Mouse (Mus musculus): ENCODE data around the gene Copz2. TPM values are rescaled to one million over a fixed set of nuclear protein-coding genes. Genes with fewer than 3 reads are reported as not detected.
A peak's percentile ranks its signal among the peaks of the same experiment; 100 is the strongest.

The Copz2 gene
- total RNA-seq, 2 experiments from 2014 or later = 4.4 to 7.4 TPM

DNA sequence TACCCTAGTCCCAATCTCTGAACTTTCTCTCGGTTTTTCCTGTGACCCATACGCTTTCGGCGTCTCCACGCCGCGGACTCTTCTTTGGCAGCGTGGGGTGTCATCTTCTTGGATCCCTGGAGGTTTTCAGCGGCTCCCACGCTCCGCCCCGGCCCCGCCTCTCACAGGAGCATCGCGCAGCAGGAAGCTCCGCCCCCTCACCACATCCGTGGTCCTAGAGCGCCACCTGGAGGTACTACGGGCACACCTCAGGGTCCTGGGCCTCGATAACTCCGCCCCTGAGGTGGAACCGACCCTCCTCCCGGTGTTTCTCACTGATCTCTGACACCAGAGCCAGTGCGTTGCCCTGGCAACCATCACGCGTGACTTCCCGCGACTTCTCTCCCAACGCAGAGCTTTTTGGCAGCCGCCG lies 12.2 kb downstream of the Copz2 start:
- peak; percentile 99 for ATAC-seq (replicated peaks; ENCODE audit: poor library complexity, severe bottlenecking)

DNA sequence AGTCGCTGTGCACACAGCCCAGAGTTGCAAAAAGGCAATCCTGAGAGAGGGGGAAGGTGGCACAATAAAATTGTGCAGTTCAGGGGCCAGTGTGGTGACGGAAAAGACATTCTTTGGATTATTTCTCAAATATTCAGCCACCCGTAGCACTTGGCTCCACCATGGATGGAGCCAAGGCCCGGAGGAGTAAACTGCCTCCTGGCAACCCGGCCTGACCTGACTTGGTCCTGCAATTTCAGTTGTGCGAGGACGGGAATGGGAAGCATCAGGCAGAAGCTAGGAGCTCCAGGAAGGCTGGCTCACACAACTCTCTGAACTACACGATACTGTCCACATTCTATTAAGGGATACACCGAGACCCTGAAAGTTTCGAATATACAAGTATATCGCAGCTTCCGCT lies 12.9 kb downstream of the Copz2 start:
- no peak for ATAC-seq (replicated peaks; ENCODE audit: poor library complexity, severe bottlenecking)

DNA sequence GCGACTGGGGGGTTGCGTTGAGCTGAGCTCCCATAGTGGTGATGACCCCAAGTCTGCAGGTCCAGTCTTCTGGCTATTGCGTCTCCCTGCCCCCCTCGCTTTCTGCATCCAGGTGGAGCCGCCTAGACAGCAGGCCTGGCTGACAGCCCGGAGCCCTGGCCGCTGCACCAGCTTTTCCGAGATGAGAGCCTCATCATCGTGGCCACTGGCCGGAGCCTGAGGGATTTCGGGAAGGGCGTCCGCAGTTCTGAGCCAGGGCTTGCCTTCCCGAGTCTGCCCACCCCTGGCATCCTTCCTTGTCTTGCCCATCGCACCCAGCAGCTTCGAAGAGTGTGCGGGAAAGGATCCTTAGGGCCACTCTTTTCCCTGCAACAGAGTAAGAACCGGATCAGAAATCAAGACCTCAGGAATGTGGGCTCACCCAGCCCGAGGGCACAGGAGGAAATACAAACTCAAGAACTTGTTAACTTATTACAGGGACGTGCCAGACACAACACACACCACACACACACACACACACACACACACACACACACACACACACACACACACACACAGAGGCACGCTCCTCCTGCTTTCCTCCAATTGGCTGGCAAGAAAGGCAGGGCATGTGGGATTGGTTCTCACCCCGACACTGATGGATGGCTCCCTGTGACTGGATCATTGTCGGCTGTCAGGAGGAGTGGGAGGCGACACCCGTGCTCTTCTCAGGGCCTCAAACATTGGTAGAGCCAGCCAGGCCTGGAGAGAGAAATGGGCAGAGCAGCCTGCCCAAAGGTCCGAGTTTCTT lies 13.7 kb downstream of the Copz2 start:
- no peak for ATAC-seq (replicated peaks; ENCODE audit: poor library complexity, severe bottlenecking)

DNA sequence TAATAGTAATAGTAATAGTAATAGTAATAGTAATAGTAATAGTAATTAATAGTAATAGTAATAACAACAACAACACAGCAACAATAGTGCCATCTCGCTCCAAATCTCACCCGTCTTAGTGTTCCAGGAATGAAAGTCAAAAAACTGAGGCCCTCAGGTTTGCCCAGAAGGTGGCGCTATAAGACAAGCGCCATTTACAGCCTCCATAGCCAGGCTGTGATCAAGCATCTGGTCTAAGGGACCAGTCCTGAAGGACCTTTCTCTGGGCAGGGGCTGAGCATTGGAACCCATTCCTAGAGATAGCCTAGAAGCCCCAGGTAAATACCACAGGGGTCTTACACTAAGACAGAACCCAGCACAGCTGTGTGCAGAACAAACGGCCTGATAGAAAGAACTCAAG lies 17.5 kb downstream of the Copz2 start:
- peak; percentile 52; the same call in 1 of the 2 replicates for ATAC-seq (replicated peaks; ENCODE audit: poor library complexity, severe bottlenecking)

DNA sequence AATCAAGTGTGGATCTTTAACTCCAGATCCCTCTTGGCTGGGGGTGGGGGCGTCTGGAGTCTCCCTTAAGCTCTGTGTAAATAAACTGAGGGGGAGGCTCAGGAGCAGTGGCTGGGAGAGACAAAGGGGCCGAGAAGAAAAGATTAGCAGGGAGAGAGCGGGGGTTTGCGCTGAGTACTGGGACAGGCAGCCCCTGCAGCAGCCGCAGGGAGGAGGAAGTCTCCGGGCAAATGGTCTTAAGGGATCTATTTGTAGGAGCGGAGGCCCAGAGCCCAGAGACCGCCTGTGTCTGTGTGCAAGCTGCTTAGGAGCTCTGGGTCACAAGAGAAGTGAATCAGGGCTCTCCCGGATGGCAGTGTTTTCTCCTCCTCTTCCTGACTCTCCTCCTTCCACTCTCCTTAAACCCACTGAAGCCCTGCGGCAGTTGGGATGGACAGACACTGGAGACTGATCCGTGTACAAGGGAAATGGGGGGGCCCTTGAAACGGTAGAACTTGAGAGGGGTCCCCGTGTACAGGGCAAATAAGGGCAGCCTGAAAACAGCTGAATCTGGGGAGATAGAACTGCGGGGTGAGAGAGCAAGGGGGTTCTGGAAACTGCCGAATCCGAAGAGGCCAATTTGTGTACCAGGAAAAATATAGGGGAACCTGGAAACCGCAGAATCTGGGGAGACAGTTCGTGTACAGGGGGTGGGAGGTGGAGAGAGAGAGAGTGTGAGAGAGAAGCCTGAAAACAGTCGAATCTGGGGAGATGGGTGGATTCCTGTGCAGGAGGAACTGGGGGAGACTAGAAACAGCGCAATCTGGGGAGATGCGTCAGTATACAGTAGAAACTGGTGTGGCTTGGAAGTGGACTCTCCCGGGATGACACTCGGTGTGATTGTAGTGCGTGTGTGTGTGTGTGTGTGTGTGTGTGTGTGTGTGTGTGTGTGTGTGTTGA lies 23.0 kb downstream of the Copz2 start:
- ATAC-seq (replicated peaks; ENCODE audit: poor library complexity, severe bottlenecking) = peak; percentile 42; the same call in 1 of the 2 replicates

DNA sequence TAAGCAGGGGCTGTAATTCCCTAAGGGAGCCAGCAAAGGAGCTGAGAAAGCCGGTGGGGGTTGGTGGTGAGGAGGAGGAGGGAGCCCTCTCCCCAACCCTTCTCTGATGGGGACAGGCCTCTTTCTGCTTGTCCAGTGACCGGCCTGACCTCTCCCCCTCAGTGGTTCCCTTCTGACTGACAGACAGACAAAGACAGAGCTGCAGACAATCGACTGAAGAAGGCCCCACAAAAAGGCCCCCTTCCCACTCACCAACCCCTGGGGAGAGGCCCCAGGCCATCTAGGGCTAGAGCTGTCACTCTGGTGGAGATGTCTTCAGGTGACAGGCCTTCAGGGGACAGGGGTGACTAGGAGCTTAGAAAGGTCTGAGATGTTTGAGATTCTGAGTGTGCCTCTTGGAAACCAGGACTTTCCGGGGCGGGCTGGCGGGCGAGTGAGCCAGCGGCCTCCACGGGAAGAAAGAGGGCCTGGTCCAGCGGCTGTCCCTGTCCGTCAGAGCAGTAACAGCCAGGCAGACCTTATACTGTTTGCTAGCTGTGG lies 24.0 kb downstream of the Copz2 start:
- ATAC-seq (replicated peaks; ENCODE audit: poor library complexity, severe bottlenecking) = no peak

DNA sequence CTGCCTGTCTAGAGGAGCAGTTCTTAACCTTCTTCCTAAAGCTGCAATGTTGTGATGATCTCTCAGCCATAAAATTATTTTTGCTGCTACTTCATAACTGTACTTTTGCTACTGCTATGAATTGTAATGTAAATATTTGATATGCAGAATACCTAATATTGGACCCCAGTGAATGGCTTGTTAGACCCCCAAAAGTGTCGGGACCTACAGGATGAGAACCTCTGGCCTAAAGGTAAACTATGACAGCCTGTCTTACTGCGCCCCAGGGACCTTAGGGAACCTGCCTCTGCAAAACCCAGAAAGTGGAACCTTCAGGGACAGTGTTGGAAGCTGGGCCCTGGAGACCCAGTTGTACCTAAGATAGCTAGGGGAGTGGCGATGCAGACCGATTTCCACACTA lies 25.6 kb downstream of the Copz2 start:
- ATAC-seq (replicated peaks; ENCODE audit: poor library complexity, severe bottlenecking) = peak; percentile 45

DNA sequence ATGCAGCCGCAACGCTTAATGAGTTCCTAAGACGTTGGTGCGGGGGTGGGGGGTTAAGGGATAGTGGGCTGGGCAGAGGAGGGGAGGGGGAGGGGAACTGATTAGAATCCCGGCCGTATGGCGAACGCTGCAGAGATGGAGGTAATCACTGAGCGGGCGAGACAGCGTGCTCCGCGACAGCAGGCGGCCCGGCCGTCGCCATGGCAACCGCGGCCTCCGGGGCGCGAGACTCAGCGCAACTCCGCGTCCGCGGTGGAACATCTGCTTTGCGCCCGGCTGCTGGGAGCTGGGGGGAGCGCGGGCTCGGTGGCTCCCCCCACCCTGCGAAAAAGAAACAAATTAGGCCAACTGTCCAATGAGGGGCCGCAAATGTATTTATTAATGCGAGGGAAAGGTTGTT lies 26.1 kb downstream of the Copz2 start:
- peak; percentile 62 for ATAC-seq (replicated peaks; ENCODE audit: poor library complexity, severe bottlenecking)

DNA sequence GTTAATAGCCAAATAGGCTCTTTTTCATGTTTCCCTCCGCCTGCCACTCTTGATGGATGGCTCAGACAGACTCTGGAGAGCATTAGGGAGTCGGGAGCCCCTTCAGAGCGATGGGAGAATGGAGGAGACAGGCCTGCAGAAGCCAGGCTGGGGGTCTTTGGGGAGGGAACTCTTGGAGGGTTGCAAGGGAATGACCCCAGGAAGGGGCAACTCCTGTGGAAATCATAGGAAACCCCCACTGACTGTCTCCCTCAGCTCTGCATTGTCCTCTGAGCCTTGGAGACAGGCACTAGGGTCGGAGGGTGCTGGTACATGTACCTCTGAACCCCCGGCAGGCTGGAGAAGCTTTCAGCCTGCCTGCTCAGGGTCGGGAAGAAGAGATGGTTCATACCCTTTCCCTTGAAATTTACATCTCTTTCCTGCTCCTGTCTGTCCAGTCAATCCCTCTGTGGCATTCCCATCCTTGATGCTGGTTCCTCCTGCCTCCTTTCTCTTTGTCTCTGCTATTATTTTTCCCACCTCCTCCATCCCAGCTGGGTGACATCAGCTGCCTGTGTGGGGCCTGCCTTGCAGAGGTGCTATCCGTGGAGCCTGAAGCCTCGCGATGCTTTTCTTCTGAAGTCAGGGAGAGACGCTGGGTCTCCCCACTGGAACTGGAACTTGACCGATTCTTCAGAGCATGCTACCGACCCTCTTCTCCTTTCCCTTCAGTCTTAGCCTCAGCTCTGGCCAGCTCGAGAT lies 26.8 kb downstream of the Copz2 start:
- no peak for ATAC-seq (replicated peaks; ENCODE audit: poor library complexity, severe bottlenecking)

DNA sequence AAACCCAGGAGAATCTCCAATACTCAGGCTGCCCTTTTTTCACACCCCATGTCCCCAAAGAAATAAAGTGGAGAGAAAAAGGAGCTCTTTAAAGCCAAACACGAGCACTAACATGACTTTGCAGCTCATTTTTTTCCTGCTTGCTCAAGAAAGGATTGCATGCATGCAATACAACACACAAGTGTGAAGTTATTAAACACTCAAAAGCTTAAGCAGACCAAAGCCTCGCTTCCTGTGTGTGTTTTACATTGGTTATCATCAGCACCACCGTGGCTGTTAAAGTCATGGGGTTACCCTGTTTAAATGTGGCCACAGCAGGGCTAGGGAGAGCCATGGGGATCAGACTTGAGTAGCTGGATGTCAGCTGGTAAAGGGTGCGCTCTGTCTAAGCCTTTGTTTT lies 27.4 kb downstream of the Copz2 start:
- no peak for ATAC-seq (replicated peaks; ENCODE audit: poor library complexity, severe bottlenecking)

DNA sequence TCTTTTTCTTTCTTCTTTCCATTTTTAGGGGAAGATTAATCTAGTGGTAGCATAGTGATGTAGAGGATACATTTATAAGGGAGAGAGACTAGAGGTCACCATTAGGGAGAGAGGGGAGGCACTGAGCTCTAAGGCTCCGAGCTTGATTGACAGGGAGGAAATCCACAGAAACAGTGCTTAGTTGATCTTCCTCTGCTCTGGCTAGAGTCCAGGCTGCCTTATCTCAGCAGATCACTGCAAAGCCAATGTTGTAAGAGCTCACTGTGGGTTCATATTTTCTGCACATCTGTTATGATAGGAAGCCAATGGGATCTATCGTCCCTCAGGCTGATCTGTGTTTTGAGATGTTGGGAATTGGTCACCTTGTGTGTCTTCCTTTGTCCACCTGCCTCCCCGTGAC lies 29.0 kb downstream of the Copz2 start:
- ATAC-seq (replicated peaks; ENCODE audit: poor library complexity, severe bottlenecking) = peak; percentile 57

DNA sequence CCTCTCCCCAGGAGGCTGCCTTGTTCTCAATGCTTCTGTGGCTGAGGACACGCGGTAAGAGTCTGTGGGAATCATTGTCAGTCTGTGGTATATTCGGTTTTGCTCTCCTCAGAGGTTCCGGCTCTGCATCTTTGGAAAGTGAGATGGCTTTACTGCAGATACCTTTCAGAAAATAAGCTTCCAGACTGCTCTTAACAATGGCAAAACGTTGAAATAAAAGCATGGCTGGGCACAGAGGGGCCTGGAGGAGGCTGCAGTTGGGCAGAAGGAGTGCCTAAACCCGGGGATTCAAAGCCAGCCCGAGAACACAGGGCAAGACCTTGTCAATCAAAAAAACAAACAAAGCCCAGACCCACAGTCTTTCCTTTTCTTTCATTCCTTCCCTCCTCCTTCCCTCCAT lies 29.7 kb downstream of the Copz2 start:
- ATAC-seq (replicated peaks; ENCODE audit: poor library complexity, severe bottlenecking) = no peak

DNA sequence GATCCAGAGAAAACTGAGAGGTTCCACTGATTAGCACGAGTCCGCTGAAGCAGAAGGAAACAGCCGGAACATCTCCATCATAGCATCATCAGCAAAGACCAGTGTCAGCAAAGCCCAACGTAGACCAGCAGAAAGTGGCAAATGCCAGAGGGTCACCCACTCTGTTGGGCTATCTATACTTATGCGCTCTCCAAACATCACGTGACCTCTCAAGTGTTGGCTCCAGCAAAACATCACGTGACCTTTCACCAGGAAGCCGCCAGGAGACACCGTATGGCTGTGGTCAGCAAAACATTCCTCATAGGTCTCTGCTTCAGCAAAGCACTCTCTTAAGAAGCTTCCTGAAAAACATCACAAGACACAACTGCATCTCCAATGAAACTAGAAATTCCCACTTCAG lies 30.6 kb downstream of the Copz2 start:
- no peak for ATAC-seq (replicated peaks; ENCODE audit: poor library complexity, severe bottlenecking)

DNA sequence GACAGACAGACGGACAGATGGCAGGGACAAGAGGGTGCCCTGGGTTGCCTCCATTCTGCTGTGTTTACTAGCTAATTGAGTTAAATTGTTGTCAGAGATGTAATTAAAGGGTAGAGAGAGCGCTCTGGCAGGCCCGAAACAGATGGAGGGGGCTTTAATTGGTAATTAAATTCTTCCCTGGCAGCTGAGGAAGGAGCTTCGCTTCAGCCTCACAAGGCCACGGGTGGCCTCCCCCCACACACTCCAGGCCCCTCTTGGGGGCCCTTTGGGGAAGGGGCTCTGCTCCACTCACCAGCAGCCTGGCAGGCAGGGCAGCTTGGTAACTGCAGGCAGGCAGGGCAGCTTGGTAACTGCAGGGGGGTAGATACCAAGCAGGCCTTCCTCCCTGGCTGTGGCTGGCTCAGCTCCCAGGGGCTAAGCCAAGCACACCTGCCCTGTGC lies 36.3 kb downstream of the Copz2 start:
- ATAC-seq (replicated peaks; ENCODE audit: poor library complexity, severe bottlenecking) = no peak

DNA sequence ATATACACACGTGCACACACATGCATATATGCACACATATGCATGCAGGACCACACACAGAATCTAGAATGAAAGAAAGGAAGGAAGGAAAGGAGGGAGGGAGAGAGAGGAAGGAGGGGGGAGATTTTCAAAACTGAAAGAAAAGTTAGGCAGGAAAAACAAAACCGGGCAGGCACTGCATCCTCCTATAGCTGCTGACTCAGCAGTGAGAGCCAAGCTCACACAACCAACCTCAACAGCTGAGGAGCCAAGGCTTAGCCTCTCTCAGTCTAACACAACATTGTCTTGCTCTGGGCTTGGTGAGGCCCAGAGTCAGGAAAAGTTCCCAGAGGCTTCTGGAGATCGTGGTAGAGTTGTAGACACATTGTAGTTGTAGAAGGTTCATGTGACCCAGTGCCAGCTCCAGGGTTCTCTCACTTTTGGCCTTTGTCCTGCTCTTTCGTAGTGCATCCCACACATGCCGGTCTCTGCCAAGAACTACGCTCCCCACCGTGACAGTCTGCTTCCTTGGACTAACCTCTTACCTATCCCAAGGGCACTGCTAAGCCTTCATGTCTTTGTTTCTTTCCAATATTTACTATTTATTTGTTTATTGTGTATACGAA lies 37.4 kb downstream of the Copz2 start:
- no peak for ATAC-seq (replicated peaks; ENCODE audit: poor library complexity, severe bottlenecking)

DNA sequence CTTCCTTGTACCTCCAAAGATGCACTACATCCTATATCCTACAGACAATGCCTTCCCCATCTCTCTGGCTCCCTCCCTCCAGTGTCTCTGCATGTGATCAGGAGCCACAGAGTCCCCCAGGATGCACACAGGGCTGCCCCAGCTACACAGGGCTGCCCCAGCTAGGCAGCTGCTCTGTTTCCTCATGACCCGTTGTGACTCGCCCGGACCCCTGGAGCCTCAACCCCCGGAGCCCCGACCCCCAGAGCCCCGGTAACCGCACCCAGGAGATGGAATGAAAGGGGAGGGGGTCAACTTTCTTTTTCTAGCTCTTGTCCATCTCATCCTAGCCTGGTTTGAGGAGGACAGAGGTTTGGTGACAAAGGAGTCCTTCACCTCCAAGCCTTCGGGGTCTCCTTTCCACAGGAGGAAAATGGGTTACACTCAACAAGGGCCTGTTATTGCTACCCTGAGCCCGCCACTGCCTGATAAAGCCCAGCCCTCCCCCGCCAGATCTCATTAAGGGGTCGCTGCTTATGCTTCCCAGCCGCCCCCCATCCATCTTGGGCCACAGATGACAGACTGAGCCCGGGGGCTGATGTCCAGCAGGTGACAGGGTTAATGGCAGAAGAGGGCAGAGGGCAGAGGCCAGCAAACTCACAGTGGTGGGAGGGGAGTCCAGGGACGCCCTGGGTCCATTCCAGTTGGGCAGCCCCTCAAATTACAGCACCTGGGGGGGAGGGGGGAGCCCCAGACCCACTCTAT lies 42.3 kb downstream of the Copz2 start:
- ATAC-seq (replicated peaks; ENCODE audit: poor library complexity, severe bottlenecking) = no peak

DNA sequence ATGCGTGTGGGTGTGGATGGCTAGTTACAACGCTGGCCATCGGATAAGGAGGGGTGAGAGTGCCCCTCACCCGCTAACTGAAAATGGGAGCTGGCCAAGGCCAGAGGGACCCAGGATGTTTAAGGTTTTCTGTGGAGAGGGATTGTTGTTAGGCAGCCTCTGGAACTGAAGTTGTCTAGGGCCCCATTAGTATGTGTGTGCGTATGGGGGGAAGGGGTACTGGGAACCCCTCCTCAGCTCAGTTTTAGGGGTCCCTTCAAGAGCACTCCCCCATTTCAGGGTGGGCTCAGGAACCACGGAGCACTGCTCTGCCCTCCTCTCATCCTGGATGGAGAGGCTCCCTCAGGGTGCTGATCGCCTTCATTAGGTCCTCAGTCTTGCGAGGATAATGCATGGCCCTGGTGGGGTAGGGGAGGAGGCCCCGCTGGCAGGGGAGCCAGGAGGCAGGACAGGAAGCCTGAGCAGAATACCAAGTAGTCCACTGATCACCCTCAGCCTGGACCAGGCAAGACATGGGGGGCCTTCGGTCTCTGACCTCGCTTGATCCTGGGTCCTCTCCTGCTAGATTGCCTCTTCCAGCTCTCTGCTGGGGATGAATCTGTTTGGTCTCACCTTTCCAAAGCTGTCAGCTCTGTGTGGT lies 43.7 kb downstream of the Copz2 start:
- ATAC-seq (replicated peaks; ENCODE audit: poor library complexity, severe bottlenecking) = no peak

DNA sequence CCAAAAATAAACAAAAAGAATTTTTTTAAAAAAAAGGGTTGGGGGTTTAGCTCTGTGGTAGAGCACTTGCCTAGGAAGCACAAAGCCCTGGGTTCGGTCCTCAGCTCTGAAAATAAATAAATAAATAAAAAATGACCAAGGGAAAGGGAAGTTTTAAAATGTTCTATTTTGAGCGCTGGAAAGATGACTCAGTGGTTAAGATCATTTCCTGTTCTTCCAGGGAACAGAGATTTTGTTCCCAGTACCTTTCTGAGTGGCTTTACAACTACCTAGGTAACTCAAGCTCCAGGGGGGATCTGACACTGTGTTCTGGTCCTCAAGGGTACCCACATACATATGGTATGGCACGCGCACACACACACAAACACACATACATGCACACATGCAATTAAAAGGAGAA lies 46.2 kb downstream of the Copz2 start:
- no peak; the same call in 1 of the 2 replicates for ATAC-seq (replicated peaks; ENCODE audit: poor library complexity, severe bottlenecking)
